Mouse (Mus musculus): ENCODE measurements around the gene Pias4. TPM values are rescaled to one million over a fixed set of nuclear protein-coding genes. Genes with fewer than 3 reads are reported as not detected.
"Not testable (repeated sequence)": the region's sequence is repeated elsewhere in the genome, so short reads cannot be mapped to it uniquely, and the experiment has no call there.

The Pias4 gene
- polyA plus RNA-seq (2015; fragmentation: Nextera tagmentation; extraction: Ambion mirVana), result 52.8 and 57.3 TPM in 2 replicates

DNA sequence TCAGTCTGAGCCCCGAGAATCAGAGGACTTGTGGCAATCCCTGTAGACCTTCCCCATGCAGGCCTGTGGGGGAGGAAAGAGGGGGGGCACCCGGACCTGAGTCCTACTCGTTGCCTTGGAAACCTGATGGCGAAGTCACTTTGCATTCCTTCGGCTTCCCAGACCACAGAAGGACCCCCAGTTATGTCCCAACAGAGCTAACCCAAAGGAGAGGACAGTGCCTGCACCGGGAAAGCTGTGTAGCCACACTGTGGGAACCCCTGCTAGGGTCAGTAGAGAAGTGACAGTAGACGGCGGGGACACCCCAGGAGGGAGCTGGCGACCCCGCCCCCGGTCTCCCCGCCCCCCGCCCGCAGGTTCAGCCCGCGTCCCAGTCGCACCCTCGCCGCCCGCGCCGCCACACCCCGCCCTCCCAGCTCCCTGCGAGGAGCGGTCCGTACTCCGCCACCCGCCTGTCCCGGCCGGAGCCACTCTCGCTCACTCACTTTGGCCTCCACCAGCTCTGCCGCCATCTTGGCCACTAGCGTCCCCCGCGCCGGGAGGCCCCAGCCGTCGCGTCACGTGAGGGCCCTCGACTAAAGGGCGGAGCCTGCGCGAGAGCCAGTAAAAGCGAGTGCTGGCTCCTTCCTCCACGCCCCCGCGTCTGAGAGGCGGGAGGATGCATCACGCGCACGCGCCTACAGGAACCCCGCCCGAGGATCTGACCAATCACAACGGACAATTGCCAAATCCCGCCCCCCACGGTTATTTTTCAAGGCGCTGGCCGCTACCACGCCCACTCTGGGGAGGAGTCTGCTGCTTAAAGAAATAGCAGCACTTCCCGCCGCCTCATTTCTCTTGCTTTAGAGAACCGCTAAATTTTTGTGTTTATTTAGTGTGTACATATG, at the start of gene Pias4:
Gene Pias4 (minus strand): TSS at position 724 of the 887 bp plus-strand sequence.
- H3K27me3 ChIP-seq (replicated peaks), result no peaks in the 10 kb centered on the region
- peak within 1 kb of the TSS; percentile 86 for H3K4me2 ChIP-seq
- H3K36me3 ChIP-seq, result peaks cover 12% of the 10 kb centered on the region
- no peaks in the 10 kb centered on the region for H3K9me3 ChIP-seq (replicated peaks)
- H3K9ac ChIP-seq (replicated peaks), result peak within 1 kb of the TSS; percentile 75
- WGBS, result under 1% methylated on average over 48 of the region's 64 CpGs
- peak within 1 kb of the TSS; percentile 88 for H3K27ac ChIP-seq (replicated peaks)
- H3K4me3 ChIP-seq (replicated peaks), result peak within 1 kb of the TSS; percentile 83
- H3K4me1 ChIP-seq, result peaks cover 43% of the 10 kb centered on the region
- ATAC-seq (ENCODE audit: low FRiP score), result peak; percentile 90

DNA sequence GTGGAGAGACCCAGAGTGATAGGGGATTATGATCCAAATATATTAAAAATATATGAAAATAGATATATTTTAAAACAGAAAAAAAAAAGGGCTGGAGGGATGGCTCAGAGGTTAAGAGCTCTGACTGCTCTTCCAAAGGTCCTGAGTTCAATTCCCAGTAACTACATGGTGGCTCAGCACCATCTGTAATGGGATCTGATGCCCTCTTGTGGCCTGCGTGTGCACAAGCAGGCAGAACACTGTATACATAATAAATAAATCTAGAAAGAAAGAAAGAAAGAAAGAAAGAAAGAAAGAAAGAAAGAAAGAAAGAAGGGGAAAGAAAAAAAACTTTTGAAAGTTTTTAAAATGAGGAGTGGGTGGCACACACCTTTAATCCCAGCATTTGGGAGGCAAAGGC, 49.5 kb upstream of the Pias4 start:
- 23% methylated on average over 1 of the region's 1 CpGs for WGBS
- not testable (repeated sequence) for H3K9me3 ChIP-seq (replicated peaks)

GRCm38 (mm10) chr10:81216810-81217209, 49.1 kb upstream of the Pias4 start:
- Histone ChIP-seq H3K4me1 (no peaks in the 10 kb centered on the region), H3K27ac (replicated peaks) (no peak overlapping the region), H3K27me3 (replicated peaks) (no peaks in the 10 kb centered on the region), H3K9me3 (replicated peaks) (no peaks in the 10 kb centered on the region), H3K4me2 (no peak overlapping the region), H3K36me3 (peaks cover 88% of the 10 kb centered on the region), H3K9ac (replicated peaks) (no peak overlapping the region), H3K4me3 (replicated peaks) (no peak overlapping the region)
- no peak for ATAC-seq (ENCODE audit: low FRiP score)
- WGBS, result 92% methylated on average over 6 of the region's 6 CpGs

More for the DNA sequence above, 49.5 kb upstream of the Pias4 start:
- peaks cover 86% of the 10 kb centered on the region for H3K36me3 ChIP-seq
- not testable (repeated sequence) for H3K27ac ChIP-seq (replicated peaks); H3K9ac ChIP-seq (replicated peaks); ATAC-seq (ENCODE audit: low FRiP score); H3K4me1 ChIP-seq; H3K4me3 ChIP-seq (replicated peaks); H3K4me2 ChIP-seq; H3K27me3 ChIP-seq (replicated peaks)

DNA sequence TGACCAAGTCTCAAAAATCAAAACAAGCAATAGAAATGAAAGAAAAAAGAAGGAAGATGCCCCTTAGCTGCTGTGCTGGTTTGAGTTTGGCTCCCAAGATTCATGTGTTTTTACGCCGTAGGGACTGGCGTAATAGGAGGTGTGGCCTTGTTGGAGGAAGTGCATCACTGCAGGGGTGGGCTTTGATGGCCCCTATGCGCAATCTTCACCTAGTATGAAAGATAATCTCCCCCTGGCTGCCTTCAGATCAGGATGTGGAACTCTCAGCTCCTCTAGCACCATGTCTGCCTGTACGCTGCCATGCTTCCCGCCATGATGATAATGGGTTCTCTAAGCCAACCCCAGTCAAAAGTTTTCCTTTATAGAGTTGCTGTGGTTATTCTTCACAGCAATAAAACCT, 48.5 kb upstream of the Pias4 start:
- no peak for ATAC-seq (ENCODE audit: low FRiP score)
- 84% methylated on average over 6 of the region's 6 CpGs for WGBS
- no peaks in the 10 kb centered on the region for H3K27me3 ChIP-seq (replicated peaks)

GRCm38 (mm10) chr10:81210154-81210553, 42.4 kb upstream of the Pias4 start:
- Histone ChIP-seq H3K9me3 (replicated peaks) (no peaks in the 10 kb centered on the region), H3K4me1 (no peaks in the 10 kb centered on the region), H3K36me3 (peaks cover 85% of the 10 kb centered on the region), H3K27me3 (replicated peaks) (no peaks in the 10 kb centered on the region), H3K27ac (replicated peaks) (no peak overlapping the region), H3K9ac (replicated peaks) (no peak overlapping the region), H3K4me3 (replicated peaks) (no peak overlapping the region), H3K4me2 (no peak overlapping the region)
- WGBS, result 98% methylated on average over 5 of the region's 5 CpGs
- no peak for ATAC-seq (ENCODE audit: low FRiP score)

More for the DNA sequence above, 48.5 kb upstream of the Pias4 start:
- Histone ChIP-seq H3K4me2 (no peak overlapping the region), H3K4me1 (no peaks in the 10 kb centered on the region), H3K36me3 (peaks cover 88% of the 10 kb centered on the region), H3K9me3 (replicated peaks) (no peaks in the 10 kb centered on the region), H3K9ac (replicated peaks) (no peak overlapping the region), H3K4me3 (replicated peaks) (no peak overlapping the region), H3K27ac (replicated peaks) (no peak overlapping the region)

DNA sequence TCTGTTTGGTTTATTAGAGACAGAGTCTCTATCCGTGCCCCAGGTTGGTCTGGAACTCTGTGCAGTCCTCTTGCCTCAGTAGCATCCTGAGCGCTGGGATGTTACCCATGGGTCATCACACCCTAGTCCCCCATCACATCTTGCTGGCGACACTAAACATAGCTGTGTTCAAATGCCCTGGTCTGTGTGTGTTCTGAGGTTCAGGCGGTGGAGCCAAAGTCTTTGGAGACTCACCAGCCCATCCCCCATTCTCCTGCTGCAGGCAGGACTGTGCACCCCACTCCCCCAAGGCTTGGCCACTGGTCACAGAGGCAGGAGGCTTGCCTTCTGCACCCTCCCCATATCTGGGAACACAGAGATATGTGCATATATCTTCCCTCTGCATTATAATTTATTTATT, 36.4 kb upstream of the Pias4 start:
- Histone ChIP-seq H3K27me3 (replicated peaks) (no peaks in the 10 kb centered on the region; the same call in 1 of the 2 replicates), H3K4me2 (no peak overlapping the region), H3K4me1 (no peaks in the 10 kb centered on the region; the same call in 1 of the 2 replicates), H3K9me3 (replicated peaks) (no peaks in the 10 kb centered on the region), H3K4me3 (replicated peaks) (no peak overlapping the region), H3K27ac (replicated peaks) (no peak overlapping the region; the same call in 1 of the 2 replicates), H3K36me3 (peaks cover 26% of the 10 kb centered on the region), H3K9ac (replicated peaks) (no peak overlapping the region)
- 71% methylated on average over 4 of the region's 4 CpGs for WGBS
- no peak for ATAC-seq (ENCODE audit: low FRiP score)

DNA sequence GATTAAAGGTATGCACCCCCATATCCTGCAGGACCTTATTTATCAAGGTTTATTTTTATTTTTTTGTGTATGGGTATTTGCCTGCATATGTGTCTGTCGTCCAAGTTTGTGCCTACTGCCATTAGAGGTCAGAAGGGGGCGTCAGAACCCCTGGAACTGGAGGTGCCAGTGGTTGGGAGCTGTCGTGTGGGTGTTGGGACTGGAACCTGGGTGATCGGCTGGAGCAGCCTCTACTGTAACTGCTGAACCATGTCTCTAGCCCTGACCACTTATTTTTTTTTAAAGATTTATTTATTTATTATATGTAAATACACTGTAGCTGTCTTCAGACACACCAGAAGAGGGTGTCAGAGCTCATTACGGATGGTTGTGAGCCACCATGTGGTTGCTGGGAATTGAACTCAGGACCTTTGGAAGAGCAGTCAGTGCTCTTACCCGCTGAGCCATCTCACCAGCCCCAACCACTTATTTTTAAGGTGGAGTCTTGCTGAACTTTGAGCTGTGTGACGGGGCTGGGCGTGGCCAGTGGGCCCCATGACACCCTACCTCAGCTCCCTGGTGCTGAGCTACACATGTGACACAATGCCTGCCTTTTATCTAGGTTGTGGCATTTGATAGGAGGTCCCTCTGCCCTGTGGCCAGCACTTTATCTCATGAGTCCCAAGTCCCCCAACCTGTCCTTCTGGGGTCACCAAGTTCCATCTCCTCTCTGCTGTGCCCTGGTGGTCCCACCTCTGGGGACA, 35.4 kb upstream of the Pias4 start:
- Histone ChIP-seq H3K36me3 (peaks cover 18% of the 10 kb centered on the region), H3K4me2 (no peak overlapping the region), H3K4me3 (replicated peaks) (no peak overlapping the region), H3K27ac (replicated peaks) (no peak overlapping the region), H3K4me1 (no peaks in the 10 kb centered on the region; the same call in 1 of the 2 replicates), H3K9ac (replicated peaks) (no peak overlapping the region), H3K27me3 (replicated peaks) (no peaks in the 10 kb centered on the region; the same call in 1 of the 2 replicates), H3K9me3 (replicated peaks) (no peaks in the 10 kb centered on the region)
- WGBS, result 70% methylated on average over 8 of the region's 8 CpGs
- no peak for ATAC-seq (ENCODE audit: low FRiP score)

GRCm38 (mm10) chr10:81201807-81202758, 34.4 kb upstream of the Pias4 start, which contains the start of gene Nmrk2:
Gene Nmrk2 (minus strand): TSS chr10:81202051.
- H3K9me3 ChIP-seq (replicated peaks), result no peaks in the 10 kb centered on the region
- H3K4me2 ChIP-seq, result no peak within 1 kb of the TSS
- peaks cover 4% of the 10 kb centered on the region; the same call in 1 of the 2 replicates for H3K27me3 ChIP-seq (replicated peaks)
- WGBS, result 58% methylated on average over 13 of the region's 13 CpGs
- peaks cover 9% of the 10 kb centered on the region for H3K36me3 ChIP-seq
- H3K9ac ChIP-seq (replicated peaks), result no peak within 1 kb of the TSS
- no peak for ATAC-seq (ENCODE audit: low FRiP score)
- H3K27ac ChIP-seq (replicated peaks), result no peak within 1 kb of the TSS
- H3K4me1 ChIP-seq, result no peaks in the 10 kb centered on the region; the same call in 1 of the 2 replicates
- H3K4me3 ChIP-seq (replicated peaks), result no peak within 1 kb of the TSS

GRCm38 (mm10) chr10:81200605-81201287, 33.0 kb upstream of the Pias4 start:
- Histone ChIP-seq H3K27me3 (replicated peaks) (peaks cover 17% of the 10 kb centered on the region), H3K4me2 (no peak overlapping the region), H3K27ac (replicated peaks) (no peak overlapping the region), H3K4me3 (replicated peaks) (no peak overlapping the region), H3K9me3 (replicated peaks) (no peaks in the 10 kb centered on the region), H3K4me1 (no peaks in the 10 kb centered on the region; the same call in 1 of the 2 replicates), H3K9ac (replicated peaks) (no peak overlapping the region), H3K36me3 (peaks cover under 1% of the 10 kb centered on the region)
- no peak for ATAC-seq (ENCODE audit: low FRiP score)
- 81% methylated on average over 20 of the region's 20 CpGs for WGBS

DNA sequence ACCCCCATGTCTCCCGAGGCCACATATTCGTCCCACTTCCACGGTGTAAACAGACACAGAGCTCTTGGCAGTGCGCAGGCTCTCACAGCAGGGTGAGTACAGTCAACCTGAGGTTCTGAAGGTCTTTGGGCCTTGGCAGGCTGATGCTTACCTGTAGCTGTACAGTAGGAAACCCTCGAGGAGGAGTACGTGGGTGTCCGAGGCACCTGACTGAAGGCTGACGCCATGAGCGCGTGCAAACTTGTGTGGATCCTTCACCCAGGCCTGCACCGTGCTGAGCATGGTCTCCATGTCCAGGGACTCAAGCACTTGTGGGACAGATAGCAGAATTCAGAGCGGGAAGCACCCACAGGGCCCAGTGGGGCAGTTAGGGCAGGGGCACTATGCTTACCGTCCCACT, 32.4 kb upstream of the Pias4 start:
- Histone ChIP-seq H3K9ac (replicated peaks) (no peak overlapping the region), H3K4me2 (no peak overlapping the region), H3K9me3 (replicated peaks) (no peaks in the 10 kb centered on the region), H3K4me1 (no peaks in the 10 kb centered on the region; the same call in 1 of the 2 replicates), H3K4me3 (replicated peaks) (no peak overlapping the region), H3K27me3 (replicated peaks) (peaks cover 23% of the 10 kb centered on the region), H3K27ac (replicated peaks) (no peak overlapping the region), H3K36me3 (no peaks in the 10 kb centered on the region; the same call in 1 of the 2 replicates)
- no peak for ATAC-seq (ENCODE audit: low FRiP score)
- 85% methylated on average over 13 of the region's 13 CpGs for WGBS
